Mouse (Mus musculus) liver, embryonic 12.5 days (tissue): ENCODE measurements around the gene Pgpep1. TPM values are rescaled to one million over a fixed set of nuclear protein-coding genes. Genes with fewer than 3 reads are reported as not detected.

Source experiments
- ATAC-seq: fragments of 200-750 bp; cut with Nextera tagmentation; 2 replicates; pipeline ENCODE4 v1.8.0; 2017; ENCODE audit warnings: moderate number of reproducible peaks, mild to moderate bottlenecking, moderate library complexity
- H3K27ac ChIP-seq: fragments of 300-500 bp; sonication (generic); 2 replicates; pipeline ENCODE4 v1.5.1; 2016; ENCODE audit warnings: mild to moderate bottlenecking
- H3K27me3 ChIP-seq: fragments of 300-500 bp; sonication (generic); replicated peaks from 2 replicates; pipeline ENCODE4 v1.6.1; 2016; ENCODE audit warnings: mild to moderate bottlenecking, moderate library complexity
- H3K36me3 ChIP-seq: fragments of 300-500 bp; sonication (generic); 2 replicates; pipeline ENCODE4 v1.6.1; 2016; ENCODE audit warnings: mild to moderate bottlenecking, moderate library complexity
- H3K4me1 ChIP-seq: fragments of 300-500 bp; sonication (generic); 2 replicates; pipeline ENCODE4 v1.6.1; 2016
- H3K4me2 ChIP-seq: fragments of 300-500 bp; sonication (generic); 2 replicates; pipeline ENCODE4 v1.6.1; 2016; ENCODE audit warnings: mild to moderate bottlenecking, moderate library complexity
- H3K4me3 ChIP-seq: fragments of 300-500 bp; sonication (generic); 2 replicates; pipeline ENCODE4 v1.5.1; 2016; ENCODE audit warnings: mild to moderate bottlenecking, moderate library complexity
- H3K9ac ChIP-seq: fragments of 300-500 bp; sonication (generic); 2 replicates; pipeline ENCODE4 v1.6.1; 2016; ENCODE audit warnings: mild to moderate bottlenecking, moderate library complexity
- H3K9me3 ChIP-seq: fragments of 300-500 bp; sonication (generic); replicated peaks from 2 replicates; pipeline ENCODE4 v1.6.1; 2016; ENCODE audit warnings: mild to moderate bottlenecking, moderate library complexity
- WGBS: fragments of 180-500 bp; shearing (Covaris S2); methylation state at CpG from one replicate; pipeline ENCODE4 v1.1.7; 2016; ENCODE audit not compliant: insufficient replicate concordance; 5-methylcytosine and 5-hydroxymethylcytosine counted together
- polyA plus RNA-seq: library from polyadenylated mRNA; unstranded; fragments of >200 nt; fragmentation: Nextera tagmentation; extraction: Ambion mirVana; gene quantifications from 2 replicates; pipeline ENCODE4 v1.2.1, GENCODE M21; 2016

The Pgpep1 gene
- polyA plus RNA-seq, 1 experiment from 2014 or later, result 24.2 TPM

- Histone ChIP-seq H3K4me1 (peaks cover 39% of the 10 kb centered on the region), H3K4me2 (no peak overlapping the region), H3K9me3 (no peaks in the 10 kb centered on the region), H3K4me3 (no peak overlapping the region), H3K9ac (no peak overlapping the region), H3K36me3 (peaks cover 3% of the 10 kb centered on the region; the same call in 1 of the 2 replicates), H3K27me3 (0 out of 2 replicates have a peak, but pooled peaks cover 7% of the 10 kb centered on the region), H3K27ac (no peak overlapping the region)
- WGBS, result 73% methylated on average over 2 of the region's 2 CpGs
- ATAC-seq, result no peak
These were observed 16.1 kb downstream of the Pgpep1 start for GRCm38 (mm10) chr8:70644065-70644464.

- Histone ChIP-seq H3K36me3 (no peaks in the 10 kb centered on the region), H3K9ac (no peak overlapping the region), H3K27ac (no peak overlapping the region), H3K4me1 (peaks cover 36% of the 10 kb centered on the region), H3K9me3 (no peaks in the 10 kb centered on the region), H3K4me2 (no peak overlapping the region), H3K4me3 (no peak overlapping the region), H3K27me3 (0 out of 2 replicates have a peak, but pooled peaks cover 7% of the 10 kb centered on the region)
- WGBS, result 49% methylated on average over 3 of the region's 3 CpGs
- ATAC-seq, result no peak
These were observed 17.2 kb downstream of the Pgpep1 start for GRCm38 (mm10) chr8:70643019-70643418.

GRCm38 (mm10) chr8:70638752-70639151 is 21.4 kb downstream of the Pgpep1 start:
- H3K4me3 ChIP-seq, result no peak overlapping the region
- H3K36me3 ChIP-seq, result no peaks in the 10 kb centered on the region
- 0 out of 2 replicates have a peak, but pooled peaks cover 7% of the 10 kb centered on the region for H3K27me3 ChIP-seq
- no peak for ATAC-seq
- no peak overlapping the region for H3K27ac ChIP-seq
- H3K4me1 ChIP-seq, result peaks cover 52% of the 10 kb centered on the region
- H3K4me2 ChIP-seq, result no peak overlapping the region
- WGBS, result 72% methylated on average over 9 of the region's 9 CpGs
- no peak overlapping the region for H3K9ac ChIP-seq
- H3K9me3 ChIP-seq, result no peaks in the 10 kb centered on the region

- Histone ChIP-seq H3K4me1 (peaks cover 56% of the 10 kb centered on the region), H3K9ac (no peak overlapping the region), H3K36me3 (no peaks in the 10 kb centered on the region), H3K27me3 (peaks cover 10% of the 10 kb centered on the region), H3K9me3 (no peaks in the 10 kb centered on the region), H3K4me3 (no peak overlapping the region), H3K27ac (peak overlapping the region; percentile 33; the same call in 1 of the 2 replicates), H3K4me2 (no peak overlapping the region)
- 60% methylated on average over 8 of the region's 8 CpGs for WGBS
- ATAC-seq, result peak; percentile 29
These were observed 23.4 kb downstream of the Pgpep1 start for GRCm38 (mm10) chr8:70636838-70637237.

DNA sequence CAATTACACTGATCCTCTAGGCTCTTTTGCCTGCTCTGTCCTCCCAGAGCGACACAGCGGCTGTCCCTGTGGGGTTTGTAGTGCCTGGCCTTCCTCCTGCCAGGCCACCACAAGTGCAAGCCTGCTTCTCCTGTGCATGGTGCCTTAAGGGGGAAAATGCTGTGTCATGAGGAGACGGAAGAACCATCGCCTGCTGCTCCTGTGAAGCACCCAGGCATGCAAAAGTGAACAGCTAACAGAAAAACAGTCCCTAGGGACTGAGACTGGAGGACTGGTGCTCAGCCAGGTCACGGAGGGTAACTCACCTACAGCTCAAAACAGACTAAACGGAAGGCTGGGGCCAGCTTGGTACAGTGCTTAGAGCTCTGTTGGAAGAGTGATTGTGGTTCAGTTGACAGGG is 24.7 kb downstream of the Pgpep1 start:
- ATAC-seq, result no peak
- 28% methylated on average over 6 of the region's 6 CpGs for WGBS
- H3K9ac ChIP-seq, result peak overlapping the region; percentile 50
- 0 out of 2 replicates have a peak overlapping the region, but pooled peaks have one; percentile 1 for H3K4me2 ChIP-seq
- no peaks in the 10 kb centered on the region for H3K36me3 ChIP-seq
- peaks cover 21% of the 10 kb centered on the region for H3K27me3 ChIP-seq
- H3K27ac ChIP-seq, result peak overlapping the region; percentile 79
- H3K9me3 ChIP-seq, result no peaks in the 10 kb centered on the region
- H3K4me3 ChIP-seq, result no peak overlapping the region
- H3K4me1 ChIP-seq, result peaks cover 66% of the 10 kb centered on the region

GRCm38 (mm10) chr8:70634066-70634465 is 26.1 kb downstream of the Pgpep1 start:
- Histone ChIP-seq H3K4me1 (peaks cover 79% of the 10 kb centered on the region), H3K27ac (peak overlapping the region; percentile 79), H3K36me3 (0 out of 2 replicates have a peak, but pooled peaks cover 2% of the 10 kb centered on the region), H3K9ac (no peak overlapping the region), H3K4me2 (no peak overlapping the region), H3K4me3 (no peak overlapping the region), H3K27me3 (peaks cover 21% of the 10 kb centered on the region), H3K9me3 (no peaks in the 10 kb centered on the region)
- WGBS, result 45% methylated on average over 6 of the region's 6 CpGs
- no peak for ATAC-seq

GRCm38 (mm10) chr8:70632346-70632892 is 27.8 kb downstream of the Pgpep1 start, which contains the start of gene Gdf15:
Gene Gdf15, minus strand, starts transcription at chr8:70632456.
- Histone ChIP-seq H3K27me3 (peaks cover 21% of the 10 kb centered on the region), H3K4me3 (peak within 1 kb of the TSS; percentile 67), H3K9me3 (no peaks in the 10 kb centered on the region), H3K27ac (peak within 1 kb of the TSS; percentile 79), H3K4me1 (peaks cover 70% of the 10 kb centered on the region), H3K9ac (peak within 1 kb of the TSS; percentile 75), H3K36me3 (0 out of 2 replicates have a peak, but pooled peaks cover 3% of the 10 kb centered on the region), H3K4me2 (peak within 1 kb of the TSS; percentile 78)
- WGBS, result 65% methylated on average over 6 of the region's 6 CpGs
- 0 out of 2 replicates have a peak, but pooled peaks have one; percentile 6 for ATAC-seq

DNA sequence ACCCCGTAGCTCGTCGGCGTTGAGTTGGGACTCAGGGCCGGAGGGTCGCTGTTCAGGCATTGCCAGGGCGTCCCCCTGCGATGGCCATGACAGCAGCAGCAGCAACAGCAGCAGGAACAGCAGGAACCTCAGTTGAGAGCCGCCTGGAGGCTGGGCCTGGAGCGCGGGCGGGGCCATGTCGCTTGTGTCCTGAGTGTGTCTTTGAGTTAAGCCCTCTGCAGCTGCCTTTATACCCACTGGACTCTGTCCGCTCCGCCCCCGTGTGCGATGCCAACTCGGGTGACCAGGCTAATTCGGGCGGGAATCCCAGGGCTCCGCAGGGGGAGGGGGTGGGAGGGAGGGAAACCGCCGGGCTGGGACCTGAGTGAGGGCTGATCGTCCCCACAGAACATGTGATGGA is 28.8 kb downstream of the Pgpep1 start:
- no peak for ATAC-seq
- H3K9ac ChIP-seq, result peak overlapping the region; percentile 75
- WGBS, result 14% methylated on average over 23 of the region's 24 CpGs

DNA sequence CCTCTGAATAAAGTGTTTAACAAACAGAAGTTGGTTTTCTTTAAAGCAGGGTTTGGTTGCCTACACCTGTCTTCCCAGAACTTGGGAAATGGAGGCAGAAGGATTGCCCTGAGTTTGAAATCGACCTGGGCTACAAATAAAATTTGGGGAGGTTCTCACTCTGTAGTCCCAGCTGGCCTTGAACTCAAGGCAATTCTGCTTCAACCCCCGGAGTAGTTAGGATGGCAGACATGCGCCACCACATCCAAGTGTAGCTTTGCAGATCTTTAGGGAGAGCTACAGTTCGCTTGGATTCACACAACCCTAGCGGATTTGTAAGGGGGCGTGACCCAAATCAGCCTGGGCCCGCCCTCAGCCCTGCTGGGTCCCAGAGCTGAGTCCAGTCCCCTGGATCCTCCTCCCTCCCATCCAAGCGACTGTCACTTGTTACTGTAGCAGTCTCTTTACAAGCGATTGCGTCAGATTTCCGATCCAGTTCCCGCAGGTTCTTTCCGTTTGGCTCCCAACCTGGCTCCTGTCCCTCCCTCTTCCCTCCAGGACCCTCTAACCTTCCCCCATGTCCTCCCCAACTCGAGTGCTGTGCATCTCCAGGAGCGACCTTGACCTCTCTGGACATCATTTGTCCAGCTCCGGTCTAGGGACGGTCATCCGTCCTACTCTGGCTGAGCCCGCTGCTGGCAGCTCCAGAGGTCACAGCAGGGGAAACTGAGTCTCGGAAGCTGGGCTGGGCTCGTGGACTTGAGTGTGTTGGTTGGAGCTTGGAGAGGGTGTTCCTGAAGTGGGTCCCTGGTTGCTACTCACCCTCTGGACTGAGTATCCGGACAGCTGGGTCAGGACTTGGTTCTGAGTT is 29.4 kb downstream of the Pgpep1 start:
- peak overlapping the region; percentile 67 for H3K4me3 ChIP-seq
- H3K27ac ChIP-seq, result peak overlapping the region; percentile 79
- ATAC-seq, result peak; percentile 48
- H3K4me2 ChIP-seq, result peak overlapping the region; percentile 78
- H3K4me1 ChIP-seq, result peaks cover 56% of the 10 kb centered on the region
- H3K36me3 ChIP-seq, result 0 out of 2 replicates have a peak, but pooled peaks cover 3% of the 10 kb centered on the region
- no peaks in the 10 kb centered on the region for H3K9me3 ChIP-seq
- 12% methylated on average over 22 of the region's 22 CpGs for WGBS
- H3K9ac ChIP-seq, result peak overlapping the region; percentile 75
- H3K27me3 ChIP-seq, result peaks cover 21% of the 10 kb centered on the region

More for the DNA sequence above, 28.8 kb downstream of the Pgpep1 start:
- H3K4me1 ChIP-seq, result peaks cover 60% of the 10 kb centered on the region
- peaks cover 21% of the 10 kb centered on the region for H3K27me3 ChIP-seq
- H3K36me3 ChIP-seq, result 0 out of 2 replicates have a peak, but pooled peaks cover 3% of the 10 kb centered on the region
- H3K9me3 ChIP-seq, result no peaks in the 10 kb centered on the region
- H3K4me3 ChIP-seq, result peak overlapping the region; percentile 67
- peak overlapping the region; percentile 79 for H3K27ac ChIP-seq
- H3K4me2 ChIP-seq, result peak overlapping the region; percentile 78

GRCm38 (mm10) chr8:70629574-70630531 is 30.3 kb downstream of the Pgpep1 start:
- H3K36me3 ChIP-seq, result 0 out of 2 replicates have a peak, but pooled peaks cover 3% of the 10 kb centered on the region
- H3K27ac ChIP-seq, result peak overlapping the region; percentile 83
- peak; percentile 82 for ATAC-seq
- H3K4me3 ChIP-seq, result peak overlapping the region; percentile 67
- H3K4me1 ChIP-seq, result peaks cover 47% of the 10 kb centered on the region
- H3K9me3 ChIP-seq, result no peaks in the 10 kb centered on the region
- H3K4me2 ChIP-seq, result peak overlapping the region; percentile 78
- peak overlapping the region; percentile 75 for H3K9ac ChIP-seq
- peaks cover 21% of the 10 kb centered on the region for H3K27me3 ChIP-seq
- 1% methylated on average over 60 of the region's 60 CpGs for WGBS

DNA sequence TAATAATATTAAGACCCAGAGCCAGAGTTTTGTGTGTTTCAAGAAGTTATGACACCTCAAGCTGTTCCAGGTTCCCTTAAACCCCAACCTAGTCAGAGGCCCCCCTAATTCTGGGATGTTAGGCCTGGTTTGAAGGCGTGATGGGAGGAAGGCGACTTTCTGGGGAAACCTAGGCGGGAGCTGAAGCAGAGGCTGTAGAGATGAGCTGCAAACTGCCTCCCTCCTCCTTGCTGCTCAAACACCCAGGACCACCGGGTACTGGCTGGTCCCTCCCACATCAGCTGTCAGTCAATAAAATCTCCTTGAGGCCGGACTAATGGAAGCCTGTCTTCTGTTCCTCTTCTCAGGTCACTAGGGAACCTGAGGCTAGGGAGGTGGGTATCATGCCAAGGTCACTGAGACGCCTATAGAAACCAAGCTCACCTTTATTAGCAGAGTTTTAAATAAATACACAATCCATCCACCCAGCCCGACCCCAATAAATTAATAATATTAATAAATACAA is 31.1 kb downstream of the Pgpep1 start:
- Histone ChIP-seq H3K27me3 (peaks cover 21% of the 10 kb centered on the region), H3K4me1 (peaks cover 46% of the 10 kb centered on the region), H3K4me3 (peak overlapping the region; percentile 67), H3K9ac (peak overlapping the region; percentile 75), H3K4me2 (peak overlapping the region; percentile 78), H3K27ac (peak overlapping the region; percentile 83), H3K36me3 (0 out of 2 replicates have a peak, but pooled peaks cover 3% of the 10 kb centered on the region), H3K9me3 (no peaks in the 10 kb centered on the region)
- WGBS, result 55% methylated on average over 7 of the region's 7 CpGs
- ATAC-seq, result no peak
